Mouse (Mus musculus) liver, embryonic 14.5 days (tissue): ENCODE data around the gene Zfp455. TPM values are rescaled to one million over a fixed set of nuclear protein-coding genes. Genes with fewer than 3 reads are reported as not detected.
A peak's percentile ranks its signal among the peaks of the same experiment; 100 is the strongest.
"Not testable (repeated sequence)": the region's sequence is repeated elsewhere in the genome, so short reads cannot be mapped to it uniquely, and the experiment has no call there.

ENCODE experiments used
- ATAC-seq: fragments of 200-750 bp; cut with Nextera tagmentation; 2 replicates; pipeline ENCODE4 v1.8.0; 2017; ENCODE audit warnings: moderate number of reproducible peaks, mild to moderate bottlenecking, moderate library complexity; ENCODE audit not compliant: insufficient read depth
- DNase-seq, 3 experiments: peaks; one replicate each; pipeline ENCODE4 v3.0.0-alpha.2; 2012 to 2013; ENCODE audit warnings: low read depth in 3 of 3, low spot score in 3 of 3
- H3K27ac ChIP-seq: fragments of 300-500 bp; sonication (generic); 2 replicates; pipeline ENCODE4 v1.5.1; 2014; ENCODE audit warnings: moderate library complexity, mild to moderate bottlenecking, control low read depth, inconsistent platforms
- H3K27me3 ChIP-seq: fragments of 300-500 bp; sonication (generic); 2 replicates; pipeline ENCODE4 v1.6.1; 2014; ENCODE audit warnings: mild to moderate bottlenecking, low read length, moderate library complexity; ENCODE audit not compliant: control insufficient read depth, insufficient read depth
- H3K36me3 ChIP-seq: fragments of 300-500 bp; sonication (generic); replicated peaks from 2 replicates; pipeline ENCODE4 v1.6.1; 2014; ENCODE audit warnings: low read depth; ENCODE audit not compliant: control insufficient read depth, insufficient read depth
- H3K4me1 ChIP-seq, 2 experiments: fragments of 200-500 bp in 1 of 2; fragments of 300-500 bp in 1 of 2; sonication (generic) in 1 of 2; replicated peaks; 2 replicates each; pipeline ENCODE4 v1.6.1; 2012 to 2014; ENCODE audit warnings: antibody characterized with exemption in 1 of 2, inconsistent platforms in 1 of 2, low read length in 1 of 2; ENCODE audit not compliant: control insufficient read depth in 2 of 2, insufficient read depth in 2 of 2
- H3K4me2 ChIP-seq: fragments of 300-500 bp; sonication (generic); 2 replicates; pipeline ENCODE4 v1.6.1; 2014; ENCODE audit warnings: low read depth, mild to moderate bottlenecking, control low read depth, moderate library complexity
- H3K4me3 ChIP-seq, 2 experiments: fragments of 200-500 bp in 1 of 2; fragments of 300-500 bp in 1 of 2; sonication (generic) in 1 of 2; 2 replicates each; pipeline ENCODE4 v1.5.1; 2012 to 2014; ENCODE audit warnings: low read depth in 2 of 2, low read length in 2 of 2, mild to moderate bottlenecking in 2 of 2, control low read depth in 1 of 2, inconsistent platforms in 1 of 2, moderate library complexity in 1 of 2; ENCODE audit not compliant: insufficient read depth in 1 of 2
- H3K9ac ChIP-seq: fragments of 300-500 bp; sonication (generic); replicated peaks from 2 replicates; pipeline ENCODE4 v1.6.1; 2014; ENCODE audit warnings: mild to moderate bottlenecking, control low read depth, moderate library complexity
- H3K9me3 ChIP-seq: fragments of 300-500 bp; sonication (generic); 2 replicates; pipeline ENCODE4 v1.6.1; 2016; ENCODE audit warnings: low read length, mixed read lengths; ENCODE audit not compliant: control insufficient read depth
- CTCF ChIP-seq: IDR thresholded peaks from 2 replicates; pipeline ENCODE4 v1.5.1; 2016; ENCODE audit warnings: antibody characterized with exemption, low read depth, control low read depth
- EP300 ChIP-seq: IDR thresholded peaks from 2 replicates; pipeline ENCODE4 v1.6.1; 2016; ENCODE audit warnings: antibody characterized with exemption, low read depth
- WGBS: fragments of 180-500 bp; shearing (Covaris S2); extraction: QIAGEN DNeasy Blood & Tissue Kit; methylation state at CpG from one replicate; pipeline ENCODE4 v1.1.7; 2014; ENCODE audit not compliant: insufficient replicate concordance; 5-methylcytosine and 5-hydroxymethylcytosine counted together
- polyA plus RNA-seq, 2 experiments: library from polyadenylated mRNA; depleted of rRNA in 1 of 2; stranded (reverse) in 1 of 2; unstranded in 1 of 2; fragments of >200 nt; fragmentation: Nextera tagmentation in 1 of 2; extraction: Ambion mirVana in 1 of 2; gene quantifications; 2 replicates each; pipeline versions ENCODE4 v1.2.1 to v1.2.3; 2012 to 2014

Gene Zfp455
- 0.17 and 0.18 TPM in 2 replicates for polyA plus RNA-seq (2012; rRNA removed)
- 0.27 TPM in 2 replicates for polyA plus RNA-seq (2014; fragmentation: Nextera tagmentation; extraction: Ambion mirVana)

GRCm38 (mm10) chr13:67194340-67194894 lies at the start of gene Zfp455:
Zfp455 (plus strand) TSS chr13:67194506.
- WGBS: 3% methylated on average over 13 of the region's 13 CpGs
- H3K36me3 ChIP-seq: no peaks in the 10 kb centered on the region
- TF ChIP-seq EP300 (no peak), CTCF (no peak)
- no peaks in the 10 kb centered on the region for H3K27me3 ChIP-seq
- ATAC-seq: peak; percentile 74
- H3K4me3 ChIP-seq: peak within 1 kb of the TSS; percentile 65 to 94
- H3K9me3 ChIP-seq: no peaks in the 10 kb centered on the region
- 0 out of 4 replicates have a peak, but pooled peaks cover 0 to 2% of the 10 kb centered on the region in 2 experiments for H3K4me1 ChIP-seq
- peak within 1 kb of the TSS; percentile 60 for H3K9ac ChIP-seq
- peak within 1 kb of the TSS; percentile 64 for H3K4me2 ChIP-seq
- peak; percentile 33 to 52 (median 35) for DNase-seq
- H3K27ac ChIP-seq: no peak within 1 kb of the TSS

- not testable (repeated sequence) for H3K4me1 ChIP-seq, H3K36me3 ChIP-seq, DNase-seq, ATAC-seq, H3K9me3 ChIP-seq, H3K9ac ChIP-seq, H3K4me3 ChIP-seq, H3K27me3 ChIP-seq, H3K27ac ChIP-seq, H3K4me2 ChIP-seq
- 43% methylated on average over 4 of the region's 4 CpGs for WGBS
These were observed 28.2 kb upstream of the Zfp455 start for GRCm38 (mm10) chr13:67166122-67166521.

GRCm38 (mm10) chr13:67172991-67173722 lies 21.1 kb upstream of the Zfp455 start, which contains the start of gene Rsl1:
Rsl1 (plus strand) TSS chr13:67173182.
- under 1% methylated on average over 17 of the region's 17 CpGs for WGBS
- not testable (repeated sequence) for H3K4me1 ChIP-seq, H3K9me3 ChIP-seq, H3K36me3 ChIP-seq, H3K27me3 ChIP-seq, H3K27ac ChIP-seq
- Histone ChIP-seq H3K4me2 (peak within 1 kb of the TSS; percentile 51), H3K9ac (peak within 1 kb of the TSS; percentile 6), H3K4me3 (peak within 1 kb of the TSS; percentile 50 to 73)
- ATAC-seq (peak; percentile 88), DNase-seq (peak; percentile 29 to 50 (median 30))

GRCm38 (mm10) chr13:67173723-67174055 lies 20.6 kb upstream of the Zfp455 start:
- Histone ChIP-seq H3K9me3 (no peaks in the 10 kb centered on the region), H3K4me2 (peak overlapping the region; percentile 51), H3K4me3 (peak overlapping the region; percentile 50 to 73; a peak in 3 of 4 replicates), H3K36me3 (no peaks in the 10 kb centered on the region), H3K4me1 (peaks cover 0 to 4% of the 10 kb centered on the region in 2 experiments; a peak in 1 of 4 replicates), H3K27ac (no peak overlapping the region), H3K9ac (peak overlapping the region; percentile 6; the same call in 1 of the 2 replicates), H3K27me3 (no peaks in the 10 kb centered on the region)
- ATAC-seq (no peak), DNase-seq (no peak)
- WGBS: 21% methylated on average over 5 of the region's 5 CpGs
- TF ChIP-seq CTCF (no peak), EP300 (no peak)

- TF ChIP-seq EP300 (no peak), CTCF (no peak)
- WGBS: 44% methylated on average over 3 of the region's 3 CpGs
- DNase-seq: no peak
- ATAC-seq: no peak
- Histone ChIP-seq H3K9ac (no peak overlapping the region), H3K4me3 (no peak overlapping the region), H3K9me3 (no peaks in the 10 kb centered on the region), H3K27ac (no peak overlapping the region), H3K36me3 (no peaks in the 10 kb centered on the region), H3K4me1 (no peaks in the 10 kb centered on the region), H3K4me2 (no peak overlapping the region), H3K27me3 (no peaks in the 10 kb centered on the region)
These were observed 7.3 kb downstream of the Zfp455 start for GRCm38 (mm10) chr13:67201656-67202055.
